Mouse (Mus musculus) liver, adult 2 months (tissue): ENCODE results near the gene Fpgs. TPM values are rescaled to one million over a fixed set of nuclear protein-coding genes. Genes with fewer than 3 reads are reported as not detected.

Source experiments
- DNase-seq: peaks from one replicate; pipeline ENCODE4 v3.0.0-alpha.2; 2011; ENCODE audit warnings: low read depth, low spot score; ENCODE audit errors: extremely low read depth
- H3K27ac ChIP-seq: fragments of 200-500 bp; replicated peaks from 2 replicates; pipeline ENCODE4 v1.5.1; 2012; ENCODE audit warnings: low read depth, mild to moderate bottlenecking, control low read depth, inconsistent platforms, low read length; ENCODE audit not compliant: insufficient read depth
- H3K27me3 ChIP-seq: fragments of 200-500 bp; 2 replicates; pipeline ENCODE4 v1.6.1; 2012; ENCODE audit warnings: mild to moderate bottlenecking, moderate library complexity, low read length, inconsistent platforms; ENCODE audit not compliant: control insufficient read depth, insufficient read depth
- H3K36me3 ChIP-seq: fragments of 200-500 bp; 2 replicates; pipeline ENCODE4 v1.6.1; 2012; ENCODE audit warnings: low read length, inconsistent platforms; ENCODE audit not compliant: control insufficient read depth, insufficient read depth
- H3K4me1 ChIP-seq: fragments of 200-500 bp; 2 replicates; pipeline ENCODE4 v1.6.1; 2011; ENCODE audit warnings: low read length; ENCODE audit not compliant: control insufficient read depth, insufficient read depth
- H3K4me3 ChIP-seq: fragments of 200-500 bp; 2 replicates; pipeline ENCODE4 v1.5.1; 2011; ENCODE audit warnings: low read depth, mild to moderate bottlenecking, control low read depth, low read length, moderate library complexity; ENCODE audit not compliant: insufficient read depth
- H3K79me2 ChIP-seq: fragments of 200-500 bp; 2 replicates; pipeline ENCODE4 v1.6.1; 2012; ENCODE audit warnings: inconsistent platforms, mild to moderate bottlenecking, low read length, moderate library complexity; ENCODE audit not compliant: control insufficient read depth, insufficient read depth
- H3K9ac ChIP-seq: fragments of 200-500 bp; 2 replicates; pipeline ENCODE4 v1.6.1; 2012; ENCODE audit warnings: low read depth, mild to moderate bottlenecking, control low read depth, inconsistent platforms, low read length
- CTCF ChIP-seq: fragments of 200-500 bp; IDR thresholded peaks from 2 replicates; pipeline ENCODE4 v1.5.1; 2011; ENCODE audit warnings: low read depth, low read length, control low read depth
- POLR2A ChIP-seq: fragments of 200-500 bp; IDR thresholded peaks from 2 replicates; pipeline ENCODE4 v1.6.1; 2011; ENCODE audit warnings: low read length, control low read depth; ENCODE audit not compliant: insufficient read depth; ENCODE audit errors: extremely low read depth
- WGBS: fragments of 180-500 bp; shearing (Covaris S2); methylation state at CpG from one replicate; pipeline ENCODE4 v1.1.7; 2018; 5-methylcytosine and 5-hydroxymethylcytosine counted together
- polyA plus RNA-seq: library from polyadenylated mRNA; depleted of rRNA; stranded (reverse); fragments of >200 nt; gene quantifications from 2 replicates; pipeline ENCODE4 v1.2.3, GENCODE M21; 2012
- total RNA-seq: library from RNA; depleted of rRNA; stranded (reverse); fragments of >200 nt; gene quantifications from 2 replicates; pipeline ENCODE4 v1.2.3, GENCODE M21; 2014

Gene Fpgs
- total and polyA plus RNA-seq, 2 experiments, result 158 to 414 TPM

- TF ChIP-seq POLR2A (no peak), CTCF (no peak)
- H3K27ac ChIP-seq, result no peak overlapping the region
- WGBS, result 83% methylated on average over 3 of the region's 3 CpGs
- H3K36me3 ChIP-seq, result no peaks in the 10 kb centered on the region
- no peaks in the 10 kb centered on the region for H3K4me1 ChIP-seq
- H3K9ac ChIP-seq, result no peak overlapping the region
- no peaks in the 10 kb centered on the region for H3K79me2 ChIP-seq
- H3K27me3 ChIP-seq, result no peaks in the 10 kb centered on the region
- DNase-seq, result no peak
- H3K4me3 ChIP-seq, result no peak overlapping the region
Measured at GRCm38 (mm10) chr2:32722581-32722980, 18.6 kb upstream of the Fpgs start.

DNA sequence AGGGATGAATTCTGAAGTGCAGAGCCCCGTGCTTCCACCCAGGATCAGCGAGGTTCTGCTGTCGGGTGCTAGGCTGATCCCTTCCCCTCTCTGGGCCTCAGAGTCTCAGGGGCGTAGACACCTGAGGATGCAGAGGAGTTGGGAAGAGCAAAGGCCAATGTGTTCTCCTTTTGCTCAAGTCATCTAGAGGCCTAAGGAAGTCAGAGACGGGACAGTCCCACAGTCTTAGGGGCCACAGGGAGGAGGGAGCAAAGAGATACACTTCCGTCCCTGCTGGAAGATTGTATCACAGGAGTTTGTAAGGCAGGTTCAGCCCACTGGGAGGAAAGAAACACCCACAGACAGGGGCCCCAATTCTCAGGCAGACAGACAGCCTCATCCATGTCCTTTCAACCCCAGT lies 18.1 kb upstream of the Fpgs start:
- no peak overlapping the region for H3K4me3 ChIP-seq
- no peaks in the 10 kb centered on the region for H3K4me1 ChIP-seq
- no peak for TF ChIP-seq CTCF
- no peak for TF ChIP-seq POLR2A
- no peak overlapping the region for H3K9ac ChIP-seq
- WGBS, result 72% methylated on average over 6 of the region's 6 CpGs
- H3K36me3 ChIP-seq, result no peaks in the 10 kb centered on the region
- H3K79me2 ChIP-seq, result no peaks in the 10 kb centered on the region
- H3K27me3 ChIP-seq, result no peaks in the 10 kb centered on the region
- DNase-seq, result no peak
- no peak overlapping the region for H3K27ac ChIP-seq

GRCm38 (mm10) chr2:32720681-32721229 lies 16.8 kb upstream of the Fpgs start, which contains the start of gene Sh2d3c:
Gene Sh2d3c, plus strand, starts transcription at chr2:32721055.
- no peak for DNase-seq
- no peaks in the 10 kb centered on the region for H3K4me1 ChIP-seq
- no peak within 1 kb of the TSS; the same call in 1 of the 2 replicates for H3K9ac ChIP-seq
- no peaks in the 10 kb centered on the region for H3K36me3 ChIP-seq
- H3K79me2 ChIP-seq, result no peaks in the 10 kb centered on the region
- no peak within 1 kb of the TSS for H3K27ac ChIP-seq
- no peak for TF ChIP-seq CTCF
- TF ChIP-seq POLR2A, result no peak
- no peak within 1 kb of the TSS for H3K4me3 ChIP-seq
- 77% methylated on average over 8 of the region's 8 CpGs for WGBS
- no peaks in the 10 kb centered on the region for H3K27me3 ChIP-seq

DNA sequence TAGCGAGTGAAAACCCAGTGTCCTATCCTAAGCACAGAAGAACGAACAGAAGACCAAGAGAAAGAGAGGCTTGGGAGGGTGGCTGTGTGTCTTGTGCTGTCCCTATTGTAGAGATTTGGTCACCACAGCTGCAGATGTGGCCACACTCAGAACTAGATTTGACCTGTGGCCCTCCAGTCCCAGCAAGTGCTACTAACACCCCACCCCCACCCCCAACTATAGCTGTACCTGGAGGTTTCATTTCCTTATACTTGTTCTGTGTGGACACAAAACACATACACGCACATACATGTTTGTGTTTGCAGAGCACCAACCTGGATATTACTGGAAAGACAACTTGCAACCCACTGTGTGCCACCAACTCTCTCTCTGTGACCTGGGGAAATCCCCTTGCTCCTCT lies 16.1 kb upstream of the Fpgs start:
- no peaks in the 10 kb centered on the region for H3K36me3 ChIP-seq
- H3K27me3 ChIP-seq, result no peaks in the 10 kb centered on the region
- peaks cover 2% of the 10 kb centered on the region; the same call in 1 of the 2 replicates for H3K4me1 ChIP-seq
- no peak overlapping the region for H3K9ac ChIP-seq
- DNase-seq, result no peak
- no peak overlapping the region for H3K4me3 ChIP-seq
- TF ChIP-seq CTCF, result no peak
- no peak for TF ChIP-seq POLR2A
- 93% methylated on average over 3 of the region's 3 CpGs for WGBS
- H3K27ac ChIP-seq, result no peak overlapping the region
- H3K79me2 ChIP-seq, result no peaks in the 10 kb centered on the region

- DNase-seq, result no peak
- H3K27me3 ChIP-seq, result no peaks in the 10 kb centered on the region
- TF ChIP-seq CTCF (no peak), POLR2A (no peak)
- H3K4me1 ChIP-seq, result peaks cover 15% of the 10 kb centered on the region
- H3K79me2 ChIP-seq, result no peaks in the 10 kb centered on the region
- no peak overlapping the region for H3K4me3 ChIP-seq
- no peak overlapping the region for H3K9ac ChIP-seq
- no peak overlapping the region for H3K27ac ChIP-seq
- H3K36me3 ChIP-seq, result no peaks in the 10 kb centered on the region
- WGBS, result 91% methylated on average over 9 of the region's 9 CpGs
Measured at GRCm38 (mm10) chr2:32718761-32719160, 14.8 kb upstream of the Fpgs start.

DNA sequence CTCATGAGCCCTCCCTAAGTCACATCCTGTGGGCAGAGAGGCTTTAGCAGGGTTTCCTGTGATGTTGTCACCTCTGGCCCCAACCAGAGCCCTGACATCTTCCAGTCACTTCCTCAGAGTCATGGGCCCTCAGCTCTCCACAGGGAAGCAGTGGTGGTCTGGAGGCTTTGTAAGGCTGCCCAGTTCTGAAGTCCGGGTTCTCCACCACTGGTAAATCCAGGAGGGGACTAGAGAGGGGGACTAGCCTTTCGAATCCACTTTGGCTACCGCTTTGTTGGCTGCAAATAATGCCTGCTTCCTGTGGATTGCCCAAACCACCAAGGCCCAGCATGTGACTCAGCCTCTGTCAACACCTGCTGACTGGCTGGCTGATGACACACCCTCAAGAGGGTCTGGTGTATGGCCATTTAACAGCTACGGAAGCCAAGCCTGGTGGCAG lies 11.1 kb upstream of the Fpgs start:
- H3K27me3 ChIP-seq, result no peaks in the 10 kb centered on the region
- 13% methylated on average over 4 of the region's 4 CpGs for WGBS
- peak overlapping the region; percentile 80 for H3K27ac ChIP-seq
- DNase-seq, result peak; percentile 85
- peaks cover 1% of the 10 kb centered on the region; the same call in 1 of the 2 replicates for H3K36me3 ChIP-seq
- peaks cover 18% of the 10 kb centered on the region; the same call in 1 of the 2 replicates for H3K79me2 ChIP-seq
- no peak overlapping the region for H3K4me3 ChIP-seq
- H3K9ac ChIP-seq, result no peak overlapping the region
- peaks cover 22% of the 10 kb centered on the region for H3K4me1 ChIP-seq
- TF ChIP-seq POLR2A (no peak), CTCF (0 out of 2 replicates have a peak, but pooled peaks have one; percentile 4)
